8 mouse cellular contexts compared by ENCODE assay signal in genomic region chr7:29247314-29247700, GRCm38 (mm10). TPM values are rescaled to one million over a fixed set of nuclear protein-coding genes. Genes with fewer than 3 reads are reported as not detected.
DNase-seq lines count a peak whose midpoint lies in the region; ATAC-seq lines count a peak whose summit lies in the region.

No protein-coding gene starts in this region.

- H3K27me3 ChIP-seq in embryonic facial prominence, embryonic 10.5 days (replicated peaks; ENCODE audit: low read depth, poor library complexity, severe bottlenecking), result peaks cover 25% of the 10 kb centered on the region
- H3K27me3 ChIP-seq in liver, embryonic 12.5 days (replicated peaks), result no peaks in the 10 kb centered on the region
- no peaks in the 10 kb centered on the region; the same call in 1 of the 2 replicates for H3K27me3 ChIP-seq in stomach, embryonic 15.5 days (replicated peaks)

- H3K4me1 ChIP-seq in embryonic facial prominence, embryonic 10.5 days, result peaks cover 31% of the 10 kb centered on the region
- H3K4me1 ChIP-seq in liver, embryonic 12.5 days, result peaks cover 28% of the 10 kb centered on the region
- H3K4me1 ChIP-seq in stomach, embryonic 15.5 days, result peaks cover 29% of the 10 kb centered on the region

- peaks cover 35% of the 10 kb centered on the region for H3K36me3 ChIP-seq in embryonic facial prominence, embryonic 10.5 days (replicated peaks)
- H3K36me3 ChIP-seq in liver, embryonic 12.5 days, result peaks cover 27% of the 10 kb centered on the region
- peaks cover 13% of the 10 kb centered on the region; the same call in 1 of the 2 replicates for H3K36me3 ChIP-seq in stomach, embryonic 15.5 days

- peak; percentile 71 to 82 for DNase-seq in left cerebral cortex, adult 18-20 months (ENCODE audit: low spot score in 2 of 2)
- DNase-seq in left cerebral cortex, adult 11 months (ENCODE audit: low spot score), result no peak
- peak; percentile 85 for DNase-seq in embryonic facial prominence, embryonic 10.5 days (ENCODE audit: low spot score)
- peak; percentile 82 for DNase-seq in heart, adult 8-10 months (ENCODE audit: low spot score)
- DNase-seq in kidney, adult 8-10 months, result peak; percentile 73 to 86
- DNase-seq in natural killer cell, adult 2 months (ENCODE audit: low spot score in 2 of 2), result peak; percentile 62 to 81

- H3K9ac ChIP-seq in liver, embryonic 12.5 days, result peak overlapping the region; percentile 61
- peak overlapping the region; percentile 25; the same call in 1 of the 2 replicates for H3K9ac ChIP-seq in stomach, embryonic 15.5 days

- peak overlapping the region; percentile 85 for H3K4me2 ChIP-seq in liver, embryonic 12.5 days
- peak overlapping the region; percentile 55 for H3K4me2 ChIP-seq in stomach, embryonic 15.5 days

- ATAC-seq in liver, embryonic 12.5 days, result no peak
- peak; percentile 12; the same call in 1 of the 2 replicates for ATAC-seq in stomach, embryonic 15.5 days (ENCODE audit: insufficient read depth, low FRiP score, low read depth)

- WGBS in embryonic facial prominence, embryonic 10.5 days, result 26% methylated on average over 16 of the region's 16 CpGs
- 27% methylated on average over 16 of the region's 16 CpGs for WGBS in liver, embryonic 12.5 days (ENCODE audit: insufficient replicate concordance)
- WGBS in stomach, embryonic 15.5 days, result 26% methylated on average over 16 of the region's 16 CpGs

- no peaks in the 10 kb centered on the region for H3K9me3 ChIP-seq in embryonic facial prominence, embryonic 10.5 days
- no peaks in the 10 kb centered on the region for H3K9me3 ChIP-seq in liver, embryonic 12.5 days (replicated peaks)
- no peaks in the 10 kb centered on the region for H3K9me3 ChIP-seq in stomach, embryonic 15.5 days

- 0 out of 2 replicates have a peak overlapping the region, but pooled peaks have one; percentile 12 for H3K27ac ChIP-seq in embryonic facial prominence, embryonic 10.5 days (replicated peaks)
- H3K27ac ChIP-seq in liver, embryonic 12.5 days, result no peak overlapping the region
- H3K27ac ChIP-seq in stomach, embryonic 15.5 days, result peak overlapping the region; percentile 21

- peak overlapping the region; percentile 49 for H3K4me3 ChIP-seq in embryonic facial prominence, embryonic 10.5 days
- peak overlapping the region; percentile 47 for H3K4me3 ChIP-seq in liver, embryonic 12.5 days
- H3K4me3 ChIP-seq in stomach, embryonic 15.5 days (replicated peaks), result peak overlapping the region; percentile 39

RNA-seq across cellular contexts. Expression of gene 2200002D01Rik, which starts 1.0 kb away (rescaled TPM):
- under 1 TPM; 0.65 to 0.98 TPM for total RNA-seq in left cerebral cortex, adult 18-20 months (2021)
- 4.4 and 4.6 TPM in 2 replicates for polyA plus RNA-seq in embryonic facial prominence, embryonic 10.5 days (2016; fragmentation: Nextera tagmentation; extraction: Ambion mirVana)
- 1 to 10 TPM; 1.7 to 3.9 (median 2.6) TPM for total RNA-seq in heart, adult 8-10 months (2022)
- 3.0 and 3.9 TPM in 2 replicates for polyA plus RNA-seq in liver, embryonic 12.5 days (2016; fragmentation: Nextera tagmentation; extraction: Ambion mirVana)
- polyA plus RNA-seq in stomach, embryonic 15.5 days (2015; fragmentation: Nextera tagmentation; extraction: Ambion mirVana), result 67.4 and 70.6 TPM in 2 replicates

RNA-seq across cellular contexts. Expression of gene Yif1b, which starts 9.2 kb away (rescaled TPM):
- 10 to 100 TPM; 51.7 to 52.4 TPM for total RNA-seq in left cerebral cortex, adult 18-20 months (2021)
- 100 and 102 TPM in 2 replicates for polyA plus RNA-seq in embryonic facial prominence, embryonic 10.5 days (2016; fragmentation: Nextera tagmentation; extraction: Ambion mirVana)
- 10 to 100 TPM; 66.2 to 78.1 (median 70.0) TPM for total RNA-seq in heart, adult 8-10 months (2022)
- polyA plus RNA-seq in liver, embryonic 12.5 days (2016; fragmentation: Nextera tagmentation; extraction: Ambion mirVana), result 59.2 and 64.3 TPM in 2 replicates
- polyA plus RNA-seq in stomach, embryonic 15.5 days (2015; fragmentation: Nextera tagmentation; extraction: Ambion mirVana), result 83.7 and 85.8 TPM in 2 replicates

RNA-seq across cellular contexts. Expression of gene Kcnk6, which starts 15.0 kb away (rescaled TPM):
- total RNA-seq in left cerebral cortex, adult 18-20 months (2021), result 1 to 10 TPM; 3.0 to 3.1 TPM
- polyA plus RNA-seq in embryonic facial prominence, embryonic 10.5 days (2016; fragmentation: Nextera tagmentation; extraction: Ambion mirVana), result 0.74 and 1.1 TPM in 2 replicates
- 1 to 10 TPM; 1.5 to 2.3 (median 2.0) TPM for total RNA-seq in heart, adult 8-10 months (2022)
- polyA plus RNA-seq in liver, embryonic 12.5 days (2016; fragmentation: Nextera tagmentation; extraction: Ambion mirVana), result 2.9 and 3.1 TPM in 2 replicates
- 1.6 and 1.9 TPM in 2 replicates for polyA plus RNA-seq in stomach, embryonic 15.5 days (2015; fragmentation: Nextera tagmentation; extraction: Ambion mirVana)

RNA-seq across cellular contexts. Expression of gene Catsperg1, which starts 33.5 kb away (rescaled TPM):
- 1 to 10 TPM; 1.1 to 1.5 TPM for total RNA-seq in left cerebral cortex, adult 18-20 months (2021)
- 0.10 and 0.24 TPM in 2 replicates for polyA plus RNA-seq in embryonic facial prominence, embryonic 10.5 days (2016; fragmentation: Nextera tagmentation; extraction: Ambion mirVana)
- total RNA-seq in heart, adult 8-10 months (2022), result under 1 TPM in 3 of 4 experiments, not detected in 1; 0.24 to 0.34 (median 0.25) TPM
- 0.26 and 0.48 TPM in 2 replicates for polyA plus RNA-seq in liver, embryonic 12.5 days (2016; fragmentation: Nextera tagmentation; extraction: Ambion mirVana)
- polyA plus RNA-seq in stomach, embryonic 15.5 days (2015; fragmentation: Nextera tagmentation; extraction: Ambion mirVana), result 0.60 and 1.2 TPM in 2 replicates

RNA-seq across cellular contexts. Expression of gene Spint2, which starts 34.4 kb away (rescaled TPM):
- 10 to 100 TPM; 27.6 to 33.5 TPM for total RNA-seq in left cerebral cortex, adult 18-20 months (2021)
- polyA plus RNA-seq in embryonic facial prominence, embryonic 10.5 days (2016; fragmentation: Nextera tagmentation; extraction: Ambion mirVana), result 75.5 and 79.3 TPM in 2 replicates
- total RNA-seq in heart, adult 8-10 months (2022), result 10 to 100 TPM; 47.3 to 54.5 (median 53.2) TPM
- polyA plus RNA-seq in liver, embryonic 12.5 days (2016; fragmentation: Nextera tagmentation; extraction: Ambion mirVana), result 25.9 and 28.4 TPM in 2 replicates
- 525 and 574 TPM in 2 replicates for polyA plus RNA-seq in stomach, embryonic 15.5 days (2015; fragmentation: Nextera tagmentation; extraction: Ambion mirVana)

Comparison
In these comparisons a context has a peak if more than half of its experiments do, and no peak if none do; other contexts are left out.
1. RNA of gene 2200002D01Rik, which starts 1.0 kb away (polyA plus RNA-seq): 67.4 to 70.6 TPM in stomach, embryonic 15.5 days; 4.4 to 4.6 TPM in embryonic facial prominence, embryonic 10.5 days and 3.0 to 3.9 TPM in liver, embryonic 12.5 days; every median in the first group is over 10 times any median in the second.
2. Peak in every context shown above with its lines, with median percentiles within 50 percentile points of each other: H3K4me3 ChIP-seq.